Comparison of ENCODE assay signal across 9 mouse cellular contexts in genomic region chr3:33043896-33044798, GRCm38 (mm10).
DNase-seq lines count a peak whose midpoint lies in the region; ATAC-seq and TF ChIP-seq lines count a peak whose summit lies in the region.
"Had no signal": no experiment of that assay in that cellular context is flagged by ENCODE, and none has a peak within 500 bp of the region (broad histone marks: within the 10 kb centered on the region; RNA-seq: fewer than 3 reads in every experiment).

No protein-coding gene starts in this region.

- no peaks in the 10 kb centered on the region for H3K27me3 ChIP-seq in limb, embryonic 14.5 days (ENCODE audit: control insufficient read depth, insufficient read depth, low read length)
- no peaks in the 10 kb centered on the region for H3K27me3 ChIP-seq in liver, embryonic 12.5 days (replicated peaks)
- no peaks in the 10 kb centered on the region; the same call in 1 of the 2 replicates for H3K27me3 ChIP-seq in cerebellum, adult 2 months (ENCODE audit: control insufficient read depth, insufficient read depth, low read length)
- H3K27me3 ChIP-seq: liver, embryonic 15.5 days had no signal

- H3K27ac ChIP-seq in layer of hippocampus, adult 2 months, result peak overlapping the region; percentile 53; the same call in 1 of the 2 replicates
- H3K27ac ChIP-seq in ES-E14 (ENCODE audit: insufficient read depth, low read depth, low read length, poor library complexity, severe bottlenecking), result no peak overlapping the region
- H3K27ac ChIP-seq in limb, embryonic 14.5 days (replicated peaks; ENCODE audit: low read depth, low read length), result no peak overlapping the region
- no peak overlapping the region for H3K27ac ChIP-seq in liver, embryonic 12.5 days
- no peak overlapping the region for H3K27ac ChIP-seq in cerebellum, adult 2 months (ENCODE audit: insufficient read depth, low read length)
- H3K27ac ChIP-seq: liver, embryonic 15.5 days had no signal

- no peaks in the 10 kb centered on the region for H3K9me3 ChIP-seq in ES-E14 (ENCODE audit: control insufficient read depth, insufficient read depth, low read depth, low read length)
- no peaks in the 10 kb centered on the region for H3K9me3 ChIP-seq in limb, embryonic 14.5 days (ENCODE audit: control insufficient read depth, low read length)
- no peaks in the 10 kb centered on the region for H3K9me3 ChIP-seq in liver, embryonic 12.5 days (replicated peaks)
- H3K9me3 ChIP-seq: liver, embryonic 15.5 days had no signal

- H3K36me3 ChIP-seq in ES-E14 (ENCODE audit: control insufficient read depth, insufficient read depth, low read length, poor library complexity, severe bottlenecking), result no peaks in the 10 kb centered on the region
- no peaks in the 10 kb centered on the region for H3K36me3 ChIP-seq in limb, embryonic 14.5 days (ENCODE audit: control insufficient read depth, insufficient read depth, low read length)
- H3K36me3 ChIP-seq in liver, embryonic 12.5 days, result no peaks in the 10 kb centered on the region
- H3K36me3 ChIP-seq: liver, embryonic 15.5 days had no signal

- ATAC-seq in limb, embryonic 14.5 days (ENCODE audit: low FRiP score, low read depth), result no peak
- no peak for ATAC-seq in liver, embryonic 12.5 days

- no peak overlapping the region for H3K4me3 ChIP-seq in layer of hippocampus, adult 2 months
- H3K4me3 ChIP-seq in ES-E14 (ENCODE audit: insufficient read depth in 1 of 2, low read depth in 1 of 2, low read length in 2 of 2, poor library complexity in 1 of 2, severe bottlenecking in 1 of 2), result no peak overlapping the region
- H3K4me3 ChIP-seq in limb, embryonic 14.5 days (replicated peaks; ENCODE audit: low read length), result no peak overlapping the region
- H3K4me3 ChIP-seq in liver, embryonic 12.5 days, result no peak overlapping the region
- H3K4me3 ChIP-seq in cerebellum, adult 2 months (replicated peaks; ENCODE audit: insufficient read depth, low read depth, low read length), result no peak overlapping the region
- H3K4me3 ChIP-seq: liver, embryonic 15.5 days had no signal

- 62% methylated on average over 10 of the region's 10 CpGs for WGBS in limb, embryonic 14.5 days
- 55% methylated on average over 10 of the region's 10 CpGs for WGBS in liver, embryonic 12.5 days (ENCODE audit: insufficient replicate concordance)
- 46% methylated on average over 10 of the region's 10 CpGs for WGBS in cerebellum, adult 2 months

- no peak for DNase-seq in layer of hippocampus, adult 2 months (ENCODE audit: low spot score in 2 of 2)
- DNase-seq in layer of hippocampus, adult 11-12 months (ENCODE audit: low spot score), result no peak
- no peak for DNase-seq in ES-E14 (ENCODE audit: low read depth, low spot score)
- peak; percentile 18 for DNase-seq in adrenal gland, postnatal 25 days
- DNase-seq in limb, embryonic 14.5 days (ENCODE audit: low spot score), result peak; percentile 21
- no peak for DNase-seq in cerebellum, adult 2 months
- no peak for DNase-seq in layer of hippocampus, adult 9-11 months

- H3K4me2 ChIP-seq in limb, embryonic 14.5 days (replicated peaks; ENCODE audit: low read depth, low read length, severe bottlenecking), result no peak overlapping the region
- H3K4me2 ChIP-seq in liver, embryonic 12.5 days, result no peak overlapping the region
- H3K4me2 ChIP-seq: liver, embryonic 15.5 days had no signal

- peak; percentile 71 for TF ChIP-seq CTCF in layer of hippocampus, adult 2 months (conservative IDR thresholded peaks at IDR 0.05)
- TF ChIP-seq CTCF in cerebellum, adult 2 months (IDR thresholded peaks at IDR 0.05; ENCODE audit: borderline replicate concordance, insufficient read depth, low read depth, low read length), result no peak

- H3K4me1 ChIP-seq in ES-E14 (ENCODE audit: control insufficient read depth in 2 of 2, insufficient read depth in 2 of 2, low read length in 2 of 2, poor library complexity in 1 of 2), result no peaks in the 10 kb centered on the region
- no peaks in the 10 kb centered on the region for H3K4me1 ChIP-seq in limb, embryonic 14.5 days (ENCODE audit: control insufficient read depth, insufficient read depth, low read length)
- no peaks in the 10 kb centered on the region for H3K4me1 ChIP-seq in liver, embryonic 12.5 days
- H3K4me1 ChIP-seq in cerebellum, adult 2 months (ENCODE audit: control insufficient read depth, insufficient read depth, low read length), result no peaks in the 10 kb centered on the region
- H3K4me1 ChIP-seq: liver, embryonic 15.5 days had no signal

- no peak for TF ChIP-seq POLR2A in limb, embryonic 14.5 days (IDR thresholded peaks at IDR 0.05; ENCODE audit: borderline replicate concordance, extremely low read depth, insufficient read depth, insufficient read length)
- TF ChIP-seq POLR2A in cerebellum, adult 2 months (IDR thresholded peaks at IDR 0.05; ENCODE audit: borderline replicate concordance, insufficient read depth, low read length), result no peak

- no peak overlapping the region for H3K9ac ChIP-seq in ES-E14 (ENCODE audit: insufficient read depth, low read depth, low read length, poor library complexity, severe bottlenecking)
- no peak overlapping the region for H3K9ac ChIP-seq in limb, embryonic 14.5 days (ENCODE audit: low read depth, low read length, severe bottlenecking)
- no peak overlapping the region for H3K9ac ChIP-seq in liver, embryonic 12.5 days
- H3K9ac ChIP-seq: liver, embryonic 15.5 days had no signal

- in situ Hi-C loops in ES-E14 (cut with MboI; ENCODE audit: low sequenced_read_pairs in 2 of 2, unreplicated experiment in 2 of 2), result no loop called here

TF ChIP-seq in ES-E14, 5 proteins besides CTCF, POLR2A, EP300 and RAD21:
- TF ChIP-seq CHD2 (IDR thresholded peaks at IDR 0.05; ENCODE audit: low read depth, low read length) (no peak), ZNF384 (IDR thresholded peaks at IDR 0.05; ENCODE audit: low read depth, low read length) (peak; percentile 82)

Comparison
In these comparisons a context has a peak if more than half of its experiments do, and no peak if none do; other contexts are left out.
1. DNase-seq: peak in adrenal gland, postnatal 25 days (single experiment) and limb, embryonic 14.5 days (single experiment); none in layer of hippocampus, adult 2 months (0 of 2), layer of hippocampus, adult 11-12 months (single experiment), ES-E14 (single experiment), cerebellum, adult 2 months (0 of 2) and layer of hippocampus, adult 9-11 months (single experiment).